Mouse (Mus musculus) small intestine, adult 2 months (tissue): ENCODE measurements around the gene Dph5. TPM values are rescaled to one million over a fixed set of nuclear protein-coding genes. Genes with fewer than 3 reads are reported as not detected.

Source experiments
- H3K27ac ChIP-seq: fragments of 200-500 bp; 2 replicates; pipeline ENCODE4 v1.5.1; 2012; ENCODE audit warnings: low read depth, low read length, control low read depth, inconsistent platforms; ENCODE audit not compliant: insufficient read depth
- H3K27me3 ChIP-seq: fragments of 200-500 bp; 2 replicates; pipeline ENCODE4 v1.6.1; 2012; ENCODE audit warnings: mild to moderate bottlenecking, moderate library complexity, low read length, inconsistent platforms; ENCODE audit not compliant: control insufficient read depth, insufficient read depth
- H3K36me3 ChIP-seq: fragments of 200-500 bp; 2 replicates; pipeline ENCODE4 v1.6.1; 2012; ENCODE audit warnings: mild to moderate bottlenecking, low read length, control low read depth, inconsistent platforms; ENCODE audit not compliant: control insufficient read depth, insufficient read depth
- H3K4me1 ChIP-seq: fragments of 200-500 bp; 2 replicates; pipeline ENCODE4 v1.6.1; 2012; ENCODE audit warnings: low read length, inconsistent platforms, mixed read lengths; ENCODE audit not compliant: control insufficient read depth, insufficient read depth, insufficient read length
- H3K4me3 ChIP-seq: fragments of 200-500 bp; 2 replicates; pipeline ENCODE4 v1.5.1; 2012; ENCODE audit warnings: low read depth, mild to moderate bottlenecking, control low read depth, inconsistent platforms, low read length, moderate library complexity
- CTCF ChIP-seq: fragments of 200-500 bp; IDR thresholded peaks from 2 replicates; pipeline ENCODE4 v1.5.1; 2012; ENCODE audit warnings: low read depth, mild to moderate bottlenecking, control low read depth, inconsistent platforms, low read length, moderate library complexity, mixed read lengths; ENCODE audit not compliant: insufficient replicate concordance, insufficient read length; ENCODE audit errors: extremely low read depth
- POLR2A ChIP-seq: fragments of 200-500 bp; IDR thresholded peaks from 2 replicates; pipeline ENCODE4 v1.6.1; 2012; ENCODE audit warnings: low read depth, mild to moderate bottlenecking, control low read depth, inconsistent platforms, low read length, moderate library complexity
- WGBS: fragments of 180-500 bp; shearing (Covaris S2); methylation state at CpG from one replicate; pipeline ENCODE4 v1.1.7; 2018; 5-methylcytosine and 5-hydroxymethylcytosine counted together
- polyA plus RNA-seq: library from polyadenylated mRNA; depleted of rRNA; stranded (reverse); fragments of >200 nt; gene quantifications from 2 replicates; pipeline ENCODE4 v1.2.3, GENCODE M21; 2012

Gene Dph5
- polyA plus RNA-seq, 1 experiment, result 0.94 TPM

- Histone ChIP-seq H3K27me3 (no peaks in the 10 kb centered on the region), H3K27ac (no peak overlapping the region), H3K36me3 (peaks cover 12% of the 10 kb centered on the region; the same call in 1 of the 2 replicates), H3K4me3 (no peak overlapping the region), H3K4me1 (no peaks in the 10 kb centered on the region)
- WGBS, result 92% methylated on average over 6 of the region's 6 CpGs
- TF ChIP-seq POLR2A (no peak), CTCF (no peak)
Observed at GRCm38 (mm10) chr3:115931701-115932100, 44.1 kb downstream of the Dph5 start.

DNA sequence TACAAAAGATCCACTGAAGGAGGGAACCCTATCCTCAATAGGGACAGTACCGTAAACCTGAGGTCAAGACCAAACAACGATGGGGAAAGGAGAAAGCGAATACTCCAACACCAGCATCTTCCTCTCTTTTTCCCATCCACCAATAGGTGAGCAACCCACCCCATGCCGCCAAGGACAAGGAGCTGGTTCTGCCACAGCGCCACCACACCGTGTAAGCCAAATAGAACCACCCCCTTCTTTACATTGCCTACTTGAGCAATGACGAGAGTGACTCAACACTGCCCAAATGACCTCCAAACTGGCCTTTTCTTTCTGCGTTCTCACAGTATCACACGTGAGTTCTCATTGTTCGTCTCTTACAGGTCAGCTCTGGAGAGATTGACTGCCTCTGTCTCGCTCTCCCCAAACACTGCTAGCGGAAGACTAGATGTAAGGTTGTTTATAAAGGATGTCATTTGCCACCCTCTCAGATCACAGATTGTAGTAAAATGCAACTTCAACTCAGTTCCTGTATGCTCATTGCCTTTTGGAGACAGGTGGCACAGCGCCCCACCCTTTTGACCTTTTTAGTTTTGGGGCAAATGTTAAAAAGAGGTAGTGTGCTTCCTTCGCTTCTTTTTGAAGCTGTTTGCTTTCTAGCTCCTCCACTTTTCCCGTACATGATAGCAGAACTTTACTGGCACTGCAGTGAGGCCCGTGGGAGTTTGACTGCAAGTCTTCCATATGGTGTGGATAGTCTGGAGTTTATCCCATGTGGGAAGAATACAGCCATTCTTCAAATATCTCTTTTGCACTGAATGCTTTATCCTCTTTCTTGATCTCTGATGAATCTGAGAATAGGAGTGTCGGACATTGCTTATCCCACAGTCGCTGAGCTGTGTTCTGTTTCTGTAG, 45.9 kb downstream of the Dph5 start:
- 88% methylated on average over 18 of the region's 18 CpGs for WGBS

DNA sequence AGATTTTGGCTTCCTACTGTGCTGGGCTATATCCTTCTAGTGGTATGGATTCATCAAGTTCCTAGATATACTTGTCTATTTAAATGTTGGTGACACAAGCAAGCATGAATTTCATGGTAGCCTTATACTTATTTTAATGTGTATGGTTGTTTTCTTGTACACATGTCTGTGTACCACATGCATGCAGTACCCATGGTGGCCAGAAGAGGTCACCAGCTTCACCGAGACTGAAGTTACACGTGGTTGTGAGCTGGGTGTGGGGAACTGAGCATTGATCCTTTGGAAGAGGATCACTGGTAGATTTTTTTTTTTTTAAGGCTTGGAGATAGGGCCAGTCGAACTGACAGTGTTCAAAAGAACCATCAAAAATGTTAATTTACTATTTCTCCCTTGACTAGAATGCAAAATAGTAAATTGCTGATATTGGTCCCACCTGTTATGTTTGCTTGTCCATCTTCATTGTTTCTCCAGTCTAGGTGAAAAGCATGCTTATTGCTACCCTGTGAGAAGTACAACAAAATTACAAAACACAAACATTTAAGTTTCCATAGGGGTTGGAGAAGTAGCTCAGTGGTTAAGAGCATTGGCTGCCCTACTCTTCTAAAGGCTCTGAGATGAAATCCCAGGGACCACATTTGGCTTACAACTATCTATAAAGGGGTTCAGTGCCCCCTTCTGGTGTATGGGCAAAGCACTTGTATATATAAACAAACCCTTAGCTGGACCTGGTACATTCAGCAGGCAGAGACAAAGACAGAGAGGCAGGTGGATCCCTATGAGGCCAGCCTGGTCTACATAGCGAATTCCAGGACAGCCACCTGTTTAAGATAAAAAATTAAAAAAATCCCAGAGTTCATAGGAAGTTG, 49.3 kb downstream of the Dph5 start:
- TF ChIP-seq POLR2A (no peak), CTCF (peak; percentile 71; the same call in 1 of the 2 replicates)
- WGBS, result 51% methylated on average over 4 of the region's 4 CpGs

More for the DNA sequence above, 45.9 kb downstream of the Dph5 start:
- H3K27me3 ChIP-seq, result no peaks in the 10 kb centered on the region
- H3K4me3 ChIP-seq, result no peak overlapping the region
- H3K27ac ChIP-seq, result no peak overlapping the region
- TF ChIP-seq CTCF (no peak), POLR2A (no peak)
- no peaks in the 10 kb centered on the region for H3K4me1 ChIP-seq
- H3K36me3 ChIP-seq, result peaks cover 7% of the 10 kb centered on the region; the same call in 1 of the 2 replicates

DNA sequence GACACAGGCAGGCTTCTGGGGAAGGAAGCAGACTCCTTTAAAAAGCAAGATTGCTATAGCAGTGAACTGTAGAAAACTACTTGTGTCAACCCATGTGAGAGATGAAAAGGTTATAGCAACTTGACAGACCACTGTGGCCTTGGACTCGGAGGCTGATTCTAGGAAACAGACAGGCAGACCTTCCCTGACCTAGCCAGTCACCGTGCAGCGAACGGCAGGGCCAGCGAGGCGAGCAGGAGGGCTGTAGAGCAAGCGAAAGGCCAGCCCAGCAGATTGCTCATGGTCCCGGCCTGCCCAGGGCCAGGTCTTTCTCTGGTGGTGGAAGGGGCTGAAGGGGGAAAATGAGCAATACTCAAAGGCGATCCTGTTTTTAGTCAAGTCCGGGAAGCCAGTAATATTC, 50.2 kb downstream of the Dph5 start:
- no peaks in the 10 kb centered on the region for H3K4me1 ChIP-seq
- H3K36me3 ChIP-seq, result peaks cover 20% of the 10 kb centered on the region
- 90% methylated on average over 10 of the region's 10 CpGs for WGBS
- no peak overlapping the region for H3K27ac ChIP-seq
- H3K27me3 ChIP-seq, result no peaks in the 10 kb centered on the region
- TF ChIP-seq CTCF (no peak), POLR2A (no peak)
- H3K4me3 ChIP-seq, result no peak overlapping the region

More for the DNA sequence above, 49.3 kb downstream of the Dph5 start:
- H3K4me1 ChIP-seq, result no peaks in the 10 kb centered on the region
- H3K27me3 ChIP-seq, result no peaks in the 10 kb centered on the region
- no peak overlapping the region for H3K27ac ChIP-seq
- H3K4me3 ChIP-seq, result no peak overlapping the region
- H3K36me3 ChIP-seq, result peaks cover 16% of the 10 kb centered on the region

DNA sequence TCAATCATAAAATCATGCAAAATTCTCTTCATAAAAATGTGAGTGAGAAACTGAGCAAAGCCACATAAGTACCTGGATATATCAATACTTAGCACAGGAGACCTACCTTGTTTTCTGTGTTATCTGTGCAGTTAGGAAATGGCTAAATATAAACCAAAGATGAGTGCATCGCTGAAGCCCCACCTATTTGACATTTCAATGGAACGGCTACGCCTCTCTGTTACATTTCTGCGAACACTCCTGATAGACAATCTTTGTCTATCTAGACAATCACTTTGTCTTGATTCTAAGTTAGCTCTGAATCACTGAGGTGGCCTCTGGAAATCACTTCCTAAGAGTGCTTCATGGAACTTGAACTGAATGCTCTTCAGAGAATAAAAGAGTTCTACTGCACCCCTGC, 52.9 kb downstream of the Dph5 start:
- Histone ChIP-seq H3K4me1 (no peaks in the 10 kb centered on the region), H3K27me3 (no peaks in the 10 kb centered on the region), H3K4me3 (no peak overlapping the region), H3K27ac (no peak overlapping the region), H3K36me3 (peaks cover 43% of the 10 kb centered on the region)
- TF ChIP-seq CTCF, result no peak
- TF ChIP-seq POLR2A, result no peak
- whole genome bisulfite sequencing, result 87% methylated on average over 4 of the region's 4 CpGs

- Histone ChIP-seq H3K27ac (no peak overlapping the region), H3K36me3 (peaks cover 46% of the 10 kb centered on the region), H3K27me3 (no peaks in the 10 kb centered on the region), H3K4me3 (no peak overlapping the region), H3K4me1 (no peaks in the 10 kb centered on the region)
- WGBS, result 94% methylated on average over 8 of the region's 8 CpGs
- TF ChIP-seq POLR2A, result no peak
- no peak for TF ChIP-seq CTCF
Observed at GRCm38 (mm10) chr3:115941464-115941863, 53.8 kb downstream of the Dph5 start.
